Mouse (Mus musculus) thymus, adult 2 months (tissue): ENCODE data around the gene Atp8b2. TPM values are rescaled to one million over a fixed set of nuclear protein-coding genes. Genes with fewer than 3 reads are reported as not detected.

Experiments used
- DNase-seq: peaks from one replicate; pipeline ENCODE4 v3.0.0; 2021
- H3K27ac ChIP-seq: fragments of 200-500 bp; 2 replicates; pipeline ENCODE4 v1.5.1; 2012; ENCODE audit warnings: low read length, control low read depth; ENCODE audit not compliant: control insufficient read depth, insufficient read depth
- H3K27me3 ChIP-seq: fragments of 200-500 bp; 2 replicates; pipeline ENCODE4 v1.6.1; 2012; ENCODE audit warnings: mild to moderate bottlenecking, low read length, moderate library complexity, mixed read lengths; ENCODE audit not compliant: control insufficient read depth, insufficient read depth
- H3K36me3 ChIP-seq: fragments of 200-500 bp; 2 replicates; pipeline ENCODE4 v1.6.1; 2012; ENCODE audit warnings: mild to moderate bottlenecking, low read length, moderate library complexity; ENCODE audit not compliant: control insufficient read depth, insufficient read depth
- H3K4me1 ChIP-seq: fragments of 200-500 bp; replicated peaks from 2 replicates; pipeline ENCODE4 v1.6.1; 2012; ENCODE audit warnings: low read length; ENCODE audit not compliant: control insufficient read depth, insufficient read depth
- H3K4me3 ChIP-seq: fragments of 200-500 bp; 2 replicates; pipeline ENCODE4 v1.5.1; 2012; ENCODE audit warnings: mild to moderate bottlenecking, low read length, control low read depth, moderate library complexity; ENCODE audit not compliant: control insufficient read depth, insufficient read depth
- CTCF ChIP-seq: fragments of 200-500 bp; IDR thresholded peaks from 2 replicates; pipeline ENCODE4 v1.5.1; 2012; ENCODE audit warnings: mild to moderate bottlenecking, control low read depth, low read length, moderate library complexity, borderline replicate concordance; ENCODE audit not compliant: control insufficient read depth, poor library complexity, insufficient read depth; ENCODE audit errors: extremely low read depth
- POLR2A ChIP-seq: fragments of 200-500 bp; IDR thresholded peaks from 2 replicates; pipeline ENCODE4 v1.6.1; 2012; ENCODE audit warnings: mild to moderate bottlenecking, low read length, control low read depth, moderate library complexity; ENCODE audit not compliant: control insufficient read depth, poor library complexity, insufficient read depth; ENCODE audit errors: extremely low read depth
- WGBS: fragments of 180-500 bp; shearing (Covaris S2); methylation state at CpG from one replicate; pipeline ENCODE4 v1.1.7; 2018; 5-methylcytosine and 5-hydroxymethylcytosine counted together
- polyA plus RNA-seq: library from polyadenylated mRNA; depleted of rRNA; stranded (reverse); fragments of >200 nt; gene quantifications from 2 replicates; pipeline ENCODE4 v1.2.3, GENCODE M21; 2012

The Atp8b2 gene
- polyA plus RNA-seq, 1 experiment: 123 TPM

GRCm38 (mm10) chr3:89948655-89949054 is 14.7 kb downstream of the Atp8b2 start:
- 97% methylated on average over 6 of the region's 6 CpGs for WGBS
- Histone ChIP-seq H3K36me3 (peaks cover 90% of the 10 kb centered on the region), H3K27me3 (no peaks in the 10 kb centered on the region), H3K4me1 (no peaks in the 10 kb centered on the region), H3K27ac (no peak overlapping the region), H3K4me3 (no peak overlapping the region)
- no peak for TF ChIP-seq POLR2A
- no peak for TF ChIP-seq CTCF
- no peak for DNase-seq

- no peak for TF ChIP-seq CTCF
- TF ChIP-seq POLR2A: no peak
- 98% methylated on average over 11 of the region's 11 CpGs for WGBS
- Histone ChIP-seq H3K4me3 (no peak overlapping the region), H3K27ac (no peak overlapping the region), H3K4me1 (no peaks in the 10 kb centered on the region), H3K27me3 (no peaks in the 10 kb centered on the region), H3K36me3 (peaks cover 93% of the 10 kb centered on the region)
- DNase-seq: no peak
Observed at GRCm38 (mm10) chr3:89948021-89948420, 15.3 kb downstream of the Atp8b2 start.

GRCm38 (mm10) chr3:89945026-89945425 is 18.3 kb downstream of the Atp8b2 start:
- Histone ChIP-seq H3K27ac (no peak overlapping the region), H3K4me1 (no peaks in the 10 kb centered on the region), H3K36me3 (peaks cover 86% of the 10 kb centered on the region), H3K27me3 (no peaks in the 10 kb centered on the region), H3K4me3 (no peak overlapping the region)
- no peak for TF ChIP-seq CTCF
- no peak for TF ChIP-seq POLR2A
- 93% methylated on average over 8 of the region's 8 CpGs for WGBS
- DNase-seq: no peak

GRCm38 (mm10) chr3:89942894-89943293 is 20.4 kb downstream of the Atp8b2 start:
- H3K27me3 ChIP-seq: no peaks in the 10 kb centered on the region
- peaks cover 69% of the 10 kb centered on the region for H3K36me3 ChIP-seq

GRCm38 (mm10) chr3:89936495-89936894 is 26.8 kb downstream of the Atp8b2 start:
- Histone ChIP-seq H3K27me3 (no peaks in the 10 kb centered on the region), H3K4me1 (no peaks in the 10 kb centered on the region), H3K27ac (no peak overlapping the region), H3K36me3 (peaks cover 13% of the 10 kb centered on the region), H3K4me3 (no peak overlapping the region)
- no peak for TF ChIP-seq CTCF
- TF ChIP-seq POLR2A: no peak
- 93% methylated on average over 3 of the region's 3 CpGs for WGBS
- no peak for DNase-seq

More at GRCm38 (mm10) chr3:89942894-89943293, 20.4 kb downstream of the Atp8b2 start:
- Histone ChIP-seq H3K4me1 (no peaks in the 10 kb centered on the region), H3K27ac (no peak overlapping the region), H3K4me3 (no peak overlapping the region)
- no peak for DNase-seq
- WGBS: 97% methylated on average over 9 of the region's 9 CpGs
- TF ChIP-seq POLR2A (no peak), CTCF (no peak)

GRCm38 (mm10) chr3:89932925-89933324 is 30.4 kb downstream of the Atp8b2 start:
- 62% methylated on average over 2 of the region's 2 CpGs for WGBS
- TF ChIP-seq CTCF: no peak
- no peak for TF ChIP-seq POLR2A
- no peak overlapping the region for H3K27ac ChIP-seq
- H3K27me3 ChIP-seq: no peaks in the 10 kb centered on the region
- DNase-seq: no peak
- H3K4me3 ChIP-seq: no peak overlapping the region
- no peaks in the 10 kb centered on the region for H3K4me1 ChIP-seq
- H3K36me3 ChIP-seq: no peaks in the 10 kb centered on the region

- H3K4me1 ChIP-seq: no peaks in the 10 kb centered on the region
- no peaks in the 10 kb centered on the region for H3K36me3 ChIP-seq
- TF ChIP-seq POLR2A (no peak), CTCF (no peak)
- H3K4me3 ChIP-seq: no peak overlapping the region
- H3K27ac ChIP-seq: no peak overlapping the region
- WGBS: 88% methylated on average over 4 of the region's 4 CpGs
- H3K27me3 ChIP-seq: no peaks in the 10 kb centered on the region
- DNase-seq: no peak
Observed at GRCm38 (mm10) chr3:89928956-89929355, 34.4 kb downstream of the Atp8b2 start.
